Mouse (Mus musculus) stomach, embryonic 15.5 days (tissue): ENCODE measurements around the gene Fam49a. TPM values are rescaled to one million over a fixed set of nuclear protein-coding genes. Genes with fewer than 3 reads are reported as not detected.
"Not testable (repeated sequence)": the region's sequence is repeated elsewhere in the genome, so short reads cannot be mapped to it uniquely, and the experiment has no call there.

Experiments used
- ATAC-seq: fragments of 200-750 bp; cut with Nextera tagmentation; 2 replicates; pipeline ENCODE4 v1.8.0; 2017; ENCODE audit warnings: low read depth, moderate number of reproducible peaks, moderate TSS enrichment; ENCODE audit not compliant: insufficient read depth, low FRiP score
- H3K27ac ChIP-seq: fragments of 300-500 bp; sonication (generic); 2 replicates; pipeline ENCODE4 v1.5.1; 2015; ENCODE audit warnings: mild to moderate bottlenecking, inconsistent platforms
- H3K27me3 ChIP-seq: fragments of 300-500 bp; sonication (generic); replicated peaks from 2 replicates; pipeline ENCODE4 v1.6.1; 2015; ENCODE audit warnings: inconsistent platforms
- H3K36me3 ChIP-seq: fragments of 300-500 bp; sonication (generic); 2 replicates; pipeline ENCODE4 v1.6.1; 2015; ENCODE audit warnings: inconsistent platforms
- H3K4me1 ChIP-seq: fragments of 300-500 bp; sonication (generic); 2 replicates; pipeline ENCODE4 v1.6.1; 2015; ENCODE audit warnings: inconsistent platforms
- H3K4me2 ChIP-seq: fragments of 300-500 bp; sonication (generic); 2 replicates; pipeline ENCODE4 v1.6.1; 2015; ENCODE audit warnings: mild to moderate bottlenecking, inconsistent platforms
- H3K4me3 ChIP-seq: fragments of 300-500 bp; sonication (generic); replicated peaks from 2 replicates; pipeline ENCODE4 v1.5.1; 2015; ENCODE audit warnings: inconsistent platforms
- H3K9ac ChIP-seq: fragments of 300-500 bp; sonication (generic); 2 replicates; pipeline ENCODE4 v1.6.1; 2015; ENCODE audit warnings: inconsistent platforms
- H3K9me3 ChIP-seq: fragments of 300-500 bp; sonication (generic); 2 replicates; pipeline ENCODE4 v1.6.1; 2016; ENCODE audit warnings: inconsistent platforms
- WGBS: fragments of 180-500 bp; shearing (Covaris S2); methylation state at CpG from one replicate; pipeline ENCODE4 v1.1.7; 2015; 5-methylcytosine and 5-hydroxymethylcytosine counted together
- polyA plus RNA-seq: library from polyadenylated mRNA; unstranded; fragments of >200 nt; fragmentation: Nextera tagmentation; extraction: Ambion mirVana; gene quantifications from 2 replicates; pipeline ENCODE4 v1.2.1, GENCODE M21; 2015

Fam49a gene
- polyA plus RNA-seq, 1 experiment from 2014 or later, result 10.4 TPM

GRCm38 (mm10) chr12:12239502-12239901 lies 22.4 kb upstream of the Fam49a start:
- no peaks in the 10 kb centered on the region for H3K27me3 ChIP-seq
- no peaks in the 10 kb centered on the region for H3K4me1 ChIP-seq
- no peaks in the 10 kb centered on the region for H3K36me3 ChIP-seq
- no peak overlapping the region for H3K27ac ChIP-seq
- WGBS, result 66% methylated on average over 3 of the region's 3 CpGs
- no peaks in the 10 kb centered on the region for H3K9me3 ChIP-seq
- H3K4me2 ChIP-seq, result no peak overlapping the region
- ATAC-seq, result no peak
- no peak overlapping the region for H3K4me3 ChIP-seq
- no peak overlapping the region for H3K9ac ChIP-seq

DNA sequence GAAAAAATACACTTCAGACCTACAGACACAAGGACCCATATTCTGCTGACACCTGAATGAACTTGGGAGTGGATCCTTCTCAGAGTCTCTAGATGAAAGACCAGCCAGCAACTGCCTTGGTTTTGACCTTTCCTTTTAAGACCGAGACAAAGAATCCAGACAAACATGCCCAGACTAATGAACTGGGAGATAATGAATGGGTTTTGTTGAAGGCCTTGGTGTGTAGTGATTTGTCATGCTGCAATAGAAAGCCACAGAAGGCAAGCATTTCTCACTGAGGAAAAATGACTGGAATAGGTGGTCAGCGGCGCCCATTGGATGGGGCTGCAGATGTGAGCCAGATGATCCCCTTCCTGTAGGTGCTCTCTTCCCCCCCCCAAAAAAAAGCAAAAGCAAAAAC lies 18.8 kb upstream of the Fam49a start:
- Histone ChIP-seq H3K4me2 (no peak overlapping the region), H3K4me1 (no peaks in the 10 kb centered on the region), H3K9me3 (no peaks in the 10 kb centered on the region), H3K9ac (no peak overlapping the region), H3K36me3 (no peaks in the 10 kb centered on the region), H3K27me3 (no peaks in the 10 kb centered on the region), H3K4me3 (no peak overlapping the region), H3K27ac (no peak overlapping the region)
- no peak for ATAC-seq
- WGBS, result 59% methylated on average over 3 of the region's 3 CpGs

DNA sequence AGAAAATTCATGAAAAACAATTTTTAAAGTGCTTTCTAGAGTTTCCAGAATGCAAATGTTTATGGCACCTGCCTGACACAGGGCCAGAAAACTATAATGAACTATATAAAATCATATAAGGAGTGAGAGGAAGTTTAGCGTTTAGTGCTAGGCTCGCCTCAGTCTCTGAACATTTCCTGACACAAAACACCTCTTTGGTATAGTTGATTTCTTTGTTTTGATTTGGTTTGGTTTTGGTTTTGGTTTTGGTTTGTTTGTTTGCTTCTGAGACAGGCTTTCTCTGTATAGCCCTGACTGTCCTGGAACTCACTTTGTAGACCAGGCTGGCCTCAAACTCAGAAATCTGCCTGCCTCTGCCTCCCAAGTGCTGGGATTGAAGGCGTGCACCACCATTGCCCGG lies 14.9 kb upstream of the Fam49a start:
- H3K4me2 ChIP-seq, ATAC-seq, H3K9ac ChIP-seq, H3K27me3 ChIP-seq, H3K4me3 ChIP-seq, H3K9me3 ChIP-seq, H3K36me3 ChIP-seq, H3K4me1 ChIP-seq, H3K27ac ChIP-seq: not testable (repeated sequence)
- 86% methylated on average over 4 of the region's 4 CpGs for WGBS

DNA sequence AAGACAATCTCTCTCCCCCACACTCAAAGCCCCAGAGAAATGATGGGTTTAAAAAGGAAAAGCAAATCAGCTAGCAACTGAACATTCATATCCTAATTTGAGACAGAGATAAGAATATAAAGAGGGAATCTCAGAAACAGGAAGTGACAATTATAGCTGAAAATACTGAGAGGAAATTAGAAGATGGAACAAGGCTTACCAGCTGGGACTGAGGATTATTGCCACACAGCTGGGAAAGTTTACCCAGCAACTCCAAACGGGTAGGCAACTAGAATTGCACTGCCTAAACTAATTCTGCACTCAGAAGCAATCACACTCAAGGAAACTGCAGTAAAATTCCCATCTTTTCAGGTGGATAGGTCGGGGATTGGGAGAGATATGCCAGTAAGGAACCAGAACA lies 12.4 kb upstream of the Fam49a start:
- no peak overlapping the region for H3K27ac ChIP-seq
- WGBS, result 41% methylated on average over 2 of the region's 2 CpGs
- no peak overlapping the region for H3K4me3 ChIP-seq
- H3K4me1 ChIP-seq, result no peaks in the 10 kb centered on the region
- no peak overlapping the region for H3K4me2 ChIP-seq
- H3K36me3 ChIP-seq, result no peaks in the 10 kb centered on the region
- H3K27me3 ChIP-seq, result no peaks in the 10 kb centered on the region
- no peak for ATAC-seq
- no peak overlapping the region for H3K9ac ChIP-seq
- no peaks in the 10 kb centered on the region for H3K9me3 ChIP-seq

DNA sequence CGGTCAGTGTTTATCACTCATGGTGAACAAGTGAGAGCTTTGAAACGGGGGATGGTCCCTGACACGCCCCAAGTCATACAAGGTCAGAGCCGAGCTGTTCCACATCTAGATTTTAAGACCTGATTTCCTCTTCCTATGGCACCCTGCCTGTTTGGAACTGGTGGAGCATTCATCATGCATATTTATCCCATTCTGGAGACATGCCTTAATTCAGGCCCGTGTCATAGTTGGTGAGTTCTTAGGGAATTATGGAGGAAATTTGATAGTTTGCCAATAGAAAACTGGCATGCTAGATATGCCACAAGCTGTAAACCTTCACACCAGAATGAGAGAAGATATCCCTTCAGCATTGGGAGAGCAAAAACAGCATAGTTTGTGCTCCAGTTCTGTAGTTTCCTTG lies 8.4 kb upstream of the Fam49a start:
- no peaks in the 10 kb centered on the region for H3K27me3 ChIP-seq
- no peak overlapping the region for H3K4me2 ChIP-seq
- no peak overlapping the region for H3K9ac ChIP-seq
- H3K9me3 ChIP-seq, result no peaks in the 10 kb centered on the region
- 27% methylated on average over 5 of the region's 5 CpGs for WGBS
- no peak overlapping the region for H3K27ac ChIP-seq
- H3K36me3 ChIP-seq, result no peaks in the 10 kb centered on the region
- H3K4me3 ChIP-seq, result no peak overlapping the region
- no peaks in the 10 kb centered on the region for H3K4me1 ChIP-seq
- ATAC-seq, result no peak

GRCm38 (mm10) chr12:12254139-12254538 lies 7.8 kb upstream of the Fam49a start:
- Histone ChIP-seq H3K9me3 (no peaks in the 10 kb centered on the region), H3K9ac (no peak overlapping the region), H3K4me2 (no peak overlapping the region), H3K36me3 (no peaks in the 10 kb centered on the region), H3K4me3 (no peak overlapping the region), H3K27ac (no peak overlapping the region), H3K4me1 (no peaks in the 10 kb centered on the region), H3K27me3 (no peaks in the 10 kb centered on the region)
- WGBS, result 75% methylated on average over 4 of the region's 4 CpGs
- no peak for ATAC-seq

DNA sequence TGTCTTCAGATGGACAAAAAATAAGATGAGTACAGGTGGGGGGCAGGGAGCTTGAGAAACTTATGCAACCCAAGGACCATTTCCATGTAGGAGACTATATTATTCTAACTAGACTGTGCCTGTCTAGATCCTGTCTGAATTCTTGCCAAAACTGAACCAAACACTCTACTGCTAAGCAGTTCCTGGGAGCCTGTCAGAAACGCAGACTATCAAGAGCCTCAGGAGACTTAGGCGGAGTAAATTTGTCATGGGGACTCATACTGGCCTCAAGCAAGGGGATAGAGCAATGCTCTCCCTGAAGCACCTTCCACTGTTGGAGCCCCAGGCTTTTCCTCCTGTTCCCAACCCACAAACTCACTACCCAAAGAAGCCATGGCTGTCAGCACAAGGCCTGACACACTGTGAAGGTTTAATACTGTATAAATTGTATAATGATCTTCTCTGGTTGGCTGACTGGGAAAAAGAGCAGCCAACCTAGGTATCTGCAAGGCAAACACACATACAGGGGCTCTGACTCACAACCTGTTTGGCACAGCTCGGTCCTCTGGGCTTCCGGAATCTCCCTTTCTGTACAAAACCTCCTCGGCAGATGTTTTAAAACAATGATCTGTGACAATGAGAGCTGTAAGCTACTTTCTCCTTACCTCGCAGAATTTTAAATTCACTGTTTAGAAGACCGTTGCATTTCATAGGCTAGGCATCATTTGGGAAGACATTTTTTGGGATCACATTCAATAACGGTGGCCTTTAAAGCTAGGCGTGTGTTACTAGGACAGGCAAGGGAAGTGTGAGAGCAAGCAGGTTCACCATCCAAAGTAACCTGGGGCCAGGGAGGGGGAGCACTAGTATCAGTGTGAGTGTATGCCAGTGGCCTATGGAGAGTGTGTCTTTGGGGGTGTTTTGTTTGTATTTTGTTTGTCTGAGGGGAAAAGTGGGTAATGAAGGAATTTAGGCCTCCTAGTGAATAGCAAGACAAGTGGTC lies 669 bp upstream of the Fam49a start:
- H3K4me2 ChIP-seq, result peak overlapping the region; percentile 87
- ATAC-seq, result no peak
- H3K36me3 ChIP-seq, result no peaks in the 10 kb centered on the region
- no peak overlapping the region for H3K9ac ChIP-seq
- no peaks in the 10 kb centered on the region for H3K9me3 ChIP-seq
- H3K4me1 ChIP-seq, result peaks cover 31% of the 10 kb centered on the region
- no peaks in the 10 kb centered on the region for H3K27me3 ChIP-seq
- 57% methylated on average over 9 of the region's 9 CpGs for WGBS
- peak overlapping the region; percentile 70; the same call in 1 of the 2 replicates for H3K4me3 ChIP-seq
- peak overlapping the region; percentile 21; the same call in 1 of the 2 replicates for H3K27ac ChIP-seq

GRCm38 (mm10) chr12:12263371-12263791 lies 1.4 kb downstream of the Fam49a start:
- H3K36me3 ChIP-seq, result no peaks in the 10 kb centered on the region
- no peaks in the 10 kb centered on the region for H3K27me3 ChIP-seq
- H3K9ac ChIP-seq, result no peak overlapping the region
- WGBS, result 14% methylated on average over 1 of the region's 1 CpGs
- peak overlapping the region; percentile 70 for H3K4me3 ChIP-seq
- H3K9me3 ChIP-seq, result no peaks in the 10 kb centered on the region
- no peak for ATAC-seq
- H3K4me2 ChIP-seq, result peak overlapping the region; percentile 87
- 0 out of 2 replicates have a peak overlapping the region, but pooled peaks have one; percentile 6 for H3K27ac ChIP-seq
- H3K4me1 ChIP-seq, result peaks cover 31% of the 10 kb centered on the region

GRCm38 (mm10) chr12:12264151-12264550 lies 2.2 kb downstream of the Fam49a start:
- Histone ChIP-seq H3K4me1 (peaks cover 31% of the 10 kb centered on the region), H3K36me3 (no peaks in the 10 kb centered on the region), H3K4me3 (no peak overlapping the region), H3K4me2 (peak overlapping the region; percentile 87), H3K27ac (no peak overlapping the region), H3K9me3 (no peaks in the 10 kb centered on the region), H3K27me3 (no peaks in the 10 kb centered on the region), H3K9ac (no peak overlapping the region)
- WGBS, result 73% methylated on average over 5 of the region's 5 CpGs
- no peak for ATAC-seq

- Histone ChIP-seq H3K36me3 (no peaks in the 10 kb centered on the region), H3K4me3 (no peak overlapping the region), H3K4me2 (no peak overlapping the region), H3K4me1 (peaks cover 29% of the 10 kb centered on the region), H3K27me3 (no peaks in the 10 kb centered on the region), H3K27ac (no peak overlapping the region), H3K9me3 (no peaks in the 10 kb centered on the region), H3K9ac (no peak overlapping the region)
- WGBS, result 50% methylated on average over 1 of the region's 1 CpGs
- no peak for ATAC-seq
Measured at GRCm38 (mm10) chr12:12266552-12266951, 4.6 kb downstream of the Fam49a start.

DNA sequence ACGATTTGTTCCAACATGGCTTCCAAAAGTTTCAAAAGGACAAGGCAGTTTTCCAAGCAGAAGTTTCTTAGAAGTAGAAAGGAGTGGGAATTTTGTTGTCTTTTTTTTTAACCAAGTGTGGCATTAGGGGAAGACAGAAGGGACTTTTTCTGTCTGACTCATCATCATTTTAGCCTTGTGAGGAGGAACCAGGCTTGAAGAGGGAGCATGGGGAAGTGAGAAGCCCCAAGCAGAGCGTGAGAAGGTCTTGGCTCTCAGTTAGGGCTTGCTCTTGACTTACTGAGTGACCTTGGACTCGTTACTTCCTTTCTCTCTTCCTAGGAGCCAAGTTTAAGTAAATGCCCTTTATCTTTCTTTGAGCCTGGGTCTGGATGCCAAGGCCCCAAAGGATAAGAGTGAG lies 8.6 kb downstream of the Fam49a start:
- WGBS, result 73% methylated on average over 3 of the region's 3 CpGs
- Histone ChIP-seq H3K9ac (no peak overlapping the region), H3K9me3 (no peaks in the 10 kb centered on the region), H3K27me3 (no peaks in the 10 kb centered on the region), H3K4me2 (no peak overlapping the region), H3K36me3 (no peaks in the 10 kb centered on the region), H3K27ac (no peak overlapping the region), H3K4me3 (no peak overlapping the region), H3K4me1 (peaks cover 1% of the 10 kb centered on the region; the same call in 1 of the 2 replicates)
- no peak for ATAC-seq

DNA sequence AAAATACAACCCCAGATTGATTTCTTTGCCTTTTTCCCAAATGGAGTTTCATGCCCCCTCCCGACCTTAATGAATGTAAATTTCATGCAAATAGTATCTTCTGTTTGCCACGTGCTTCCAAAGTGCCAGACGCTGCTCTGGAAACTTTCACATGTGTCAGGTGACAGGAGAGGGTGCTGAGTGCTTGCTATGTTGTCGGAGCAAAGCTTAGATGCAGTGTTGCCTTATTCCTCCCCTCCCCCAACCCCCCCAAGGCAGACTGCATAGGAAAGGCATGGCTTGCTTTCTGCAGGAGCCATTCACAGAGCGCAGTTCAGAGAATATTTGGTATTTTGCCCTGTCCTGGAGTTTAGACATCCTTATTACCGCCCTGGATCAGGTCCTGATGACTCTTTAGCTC lies 12.2 kb downstream of the Fam49a start:
- H3K4me1 ChIP-seq, result no peaks in the 10 kb centered on the region
- H3K27me3 ChIP-seq, result no peaks in the 10 kb centered on the region
- H3K36me3 ChIP-seq, result no peaks in the 10 kb centered on the region
- 25% methylated on average over 6 of the region's 6 CpGs for WGBS
- no peak for ATAC-seq
- no peak overlapping the region for H3K4me2 ChIP-seq
- no peak overlapping the region for H3K4me3 ChIP-seq
- H3K9ac ChIP-seq, result no peak overlapping the region
- H3K9me3 ChIP-seq, result no peaks in the 10 kb centered on the region
- H3K27ac ChIP-seq, result no peak overlapping the region
